Mouse (Mus musculus): ENCODE data around the gene Dpep1. TPM values are rescaled to one million over a fixed set of nuclear protein-coding genes. Genes with fewer than 3 reads are reported as not detected.

Gene Dpep1
- polyA plus RNA-seq, 1 experiment = 13.2 TPM

DNA sequence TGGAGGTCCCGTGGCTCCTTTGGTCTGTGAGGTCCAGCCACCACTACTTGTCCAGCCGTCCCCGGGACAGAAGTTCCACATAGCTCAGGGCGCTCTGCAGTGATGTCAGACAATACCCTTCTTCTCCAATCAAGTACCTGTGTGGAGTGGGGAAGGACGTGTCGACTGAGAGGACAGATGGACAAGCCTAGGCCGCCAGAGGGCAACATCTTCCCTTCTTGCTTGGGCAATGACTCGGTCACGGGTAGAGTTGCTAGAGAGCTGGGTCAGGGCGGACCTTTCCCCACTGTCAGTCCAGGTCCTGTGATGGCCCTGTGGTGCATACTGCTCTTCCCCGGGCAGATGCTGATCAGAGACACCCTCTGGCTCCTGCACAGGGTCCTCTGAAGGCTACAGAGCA is 57.0 kb downstream of the Dpep1 start:
- TF ChIP-seq CTCF (IDR thresholded peaks at IDR 0.05; ENCODE audit: borderline replicate concordance, control insufficient read depth, extremely low read depth, insufficient read depth, low read length, poor library complexity) = no peak
- TF ChIP-seq POLR2A (IDR thresholded peaks at IDR 0.05; ENCODE audit: control insufficient read depth, extremely low read depth, insufficient read depth, low read length, poor library complexity) = no peak
- DNase-seq = no peak
- Histone ChIP-seq H3K27me3 (ENCODE audit: control insufficient read depth, insufficient read depth, low read length) (no peaks in the 10 kb centered on the region), H3K4me1 (replicated peaks; ENCODE audit: control insufficient read depth, insufficient read depth, low read length) (no peaks in the 10 kb centered on the region), H3K4me3 (ENCODE audit: control insufficient read depth, insufficient read depth, low read length) (no peak overlapping the region), H3K27ac (ENCODE audit: control insufficient read depth, insufficient read depth, low read length) (no peak overlapping the region), H3K36me3 (ENCODE audit: control insufficient read depth, insufficient read depth, low read length) (peaks cover 19% of the 10 kb centered on the region)
- WGBS = 91% methylated on average over 11 of the region's 11 CpGs

DNA sequence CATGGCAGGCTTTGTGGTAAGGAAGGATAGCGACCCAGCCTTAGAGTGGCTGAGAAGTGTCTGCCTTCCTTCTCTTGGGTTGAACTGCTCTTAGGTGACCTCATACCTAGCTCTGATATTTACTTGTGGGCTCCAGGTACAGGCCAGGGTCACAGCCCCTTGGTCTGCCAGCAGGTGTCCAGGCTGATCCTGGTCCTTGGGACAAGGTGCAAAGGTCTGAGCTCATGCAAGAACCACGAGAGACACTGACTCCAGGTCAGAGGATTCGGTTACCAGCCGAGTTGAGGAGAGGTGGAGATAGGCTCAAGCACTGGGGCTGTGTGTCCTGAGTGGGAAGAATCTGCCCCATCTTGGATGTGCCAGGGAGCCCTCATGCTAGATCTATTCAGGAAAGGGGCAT is 58.3 kb downstream of the Dpep1 start:
- DNase-seq = no peak
- H3K4me1 ChIP-seq (replicated peaks; ENCODE audit: control insufficient read depth, insufficient read depth, low read length) = no peaks in the 10 kb centered on the region
- H3K4me3 ChIP-seq (ENCODE audit: control insufficient read depth, insufficient read depth, low read length) = no peak overlapping the region
- WGBS = 95% methylated on average over 4 of the region's 4 CpGs
- TF ChIP-seq CTCF (IDR thresholded peaks at IDR 0.05; ENCODE audit: borderline replicate concordance, control insufficient read depth, extremely low read depth, insufficient read depth, low read length, poor library complexity) = no peak
- no peak for TF ChIP-seq POLR2A (IDR thresholded peaks at IDR 0.05; ENCODE audit: control insufficient read depth, extremely low read depth, insufficient read depth, low read length, poor library complexity)
- no peaks in the 10 kb centered on the region for H3K27me3 ChIP-seq (ENCODE audit: control insufficient read depth, insufficient read depth, low read length)
- H3K36me3 ChIP-seq (ENCODE audit: control insufficient read depth, insufficient read depth, low read length) = peaks cover 22% of the 10 kb centered on the region
- no peak overlapping the region for H3K27ac ChIP-seq (ENCODE audit: control insufficient read depth, insufficient read depth, low read length)

DNA sequence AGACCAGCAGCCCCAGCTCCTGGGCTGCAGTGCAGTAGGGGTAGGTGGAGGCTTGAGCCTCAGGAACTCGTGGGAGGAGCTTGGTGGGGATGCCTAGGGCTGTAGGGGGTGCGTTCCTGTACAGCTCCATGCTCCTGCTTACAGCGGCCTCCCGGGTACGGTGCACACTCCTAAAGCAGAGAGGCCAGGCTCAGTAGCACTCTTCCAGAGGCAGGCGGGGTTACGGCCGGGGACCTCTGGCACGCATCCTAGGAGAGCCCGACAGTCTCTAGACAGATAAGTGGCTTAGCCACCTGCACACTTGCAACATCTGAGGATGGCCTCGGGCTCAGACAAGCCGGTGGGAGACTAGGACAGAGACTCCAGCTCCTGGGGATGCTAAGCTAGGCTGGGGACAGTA is 59.5 kb downstream of the Dpep1 start:
- Histone ChIP-seq H3K36me3 (ENCODE audit: control insufficient read depth, insufficient read depth, low read length) (peaks cover 22% of the 10 kb centered on the region), H3K4me3 (ENCODE audit: control insufficient read depth, insufficient read depth, low read length) (no peak overlapping the region), H3K4me1 (replicated peaks; ENCODE audit: control insufficient read depth, insufficient read depth, low read length) (no peaks in the 10 kb centered on the region), H3K27me3 (ENCODE audit: control insufficient read depth, insufficient read depth, low read length) (no peaks in the 10 kb centered on the region), H3K27ac (ENCODE audit: control insufficient read depth, insufficient read depth, low read length) (no peak overlapping the region)
- TF ChIP-seq CTCF (IDR thresholded peaks at IDR 0.05; ENCODE audit: borderline replicate concordance, control insufficient read depth, extremely low read depth, insufficient read depth, low read length, poor library complexity) (no peak), POLR2A (IDR thresholded peaks at IDR 0.05; ENCODE audit: control insufficient read depth, extremely low read depth, insufficient read depth, low read length, poor library complexity) (no peak)
- 95% methylated on average over 12 of the region's 12 CpGs for WGBS
- DNase-seq = no peak

DNA sequence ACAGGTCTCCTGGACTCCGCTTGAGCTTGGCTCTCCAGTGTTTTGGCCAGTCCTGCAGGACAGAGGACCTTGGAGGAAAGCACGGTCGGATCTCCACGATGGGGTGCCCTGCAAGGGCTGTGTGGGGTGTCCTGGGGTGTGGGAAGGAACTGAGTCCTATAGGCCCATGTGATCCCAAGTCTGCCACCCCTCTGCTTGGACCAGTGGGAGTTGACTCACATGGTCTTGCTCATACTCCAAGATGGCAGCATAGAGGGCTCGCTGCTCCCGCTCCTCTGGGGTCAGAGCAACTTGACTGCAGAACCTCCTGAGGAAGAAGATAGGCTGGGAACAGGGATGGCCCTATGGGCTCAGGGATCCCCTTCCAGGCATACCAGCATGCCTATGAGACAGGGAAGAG is 61.7 kb downstream of the Dpep1 start:
- H3K36me3 ChIP-seq (ENCODE audit: control insufficient read depth, insufficient read depth, low read length) = peaks cover 22% of the 10 kb centered on the region
- no peak for DNase-seq
- TF ChIP-seq CTCF (IDR thresholded peaks at IDR 0.05; ENCODE audit: borderline replicate concordance, control insufficient read depth, extremely low read depth, insufficient read depth, low read length, poor library complexity) = no peak
- TF ChIP-seq POLR2A (IDR thresholded peaks at IDR 0.05; ENCODE audit: control insufficient read depth, extremely low read depth, insufficient read depth, low read length, poor library complexity) = no peak
- no peaks in the 10 kb centered on the region for H3K4me1 ChIP-seq (replicated peaks; ENCODE audit: control insufficient read depth, insufficient read depth, low read length)
- H3K27me3 ChIP-seq (ENCODE audit: control insufficient read depth, insufficient read depth, low read length) = no peaks in the 10 kb centered on the region
- no peak overlapping the region for H3K27ac ChIP-seq (ENCODE audit: control insufficient read depth, insufficient read depth, low read length)
- 100% methylated on average over 6 of the region's 6 CpGs for WGBS
- no peak overlapping the region for H3K4me3 ChIP-seq (ENCODE audit: control insufficient read depth, insufficient read depth, low read length)

DNA sequence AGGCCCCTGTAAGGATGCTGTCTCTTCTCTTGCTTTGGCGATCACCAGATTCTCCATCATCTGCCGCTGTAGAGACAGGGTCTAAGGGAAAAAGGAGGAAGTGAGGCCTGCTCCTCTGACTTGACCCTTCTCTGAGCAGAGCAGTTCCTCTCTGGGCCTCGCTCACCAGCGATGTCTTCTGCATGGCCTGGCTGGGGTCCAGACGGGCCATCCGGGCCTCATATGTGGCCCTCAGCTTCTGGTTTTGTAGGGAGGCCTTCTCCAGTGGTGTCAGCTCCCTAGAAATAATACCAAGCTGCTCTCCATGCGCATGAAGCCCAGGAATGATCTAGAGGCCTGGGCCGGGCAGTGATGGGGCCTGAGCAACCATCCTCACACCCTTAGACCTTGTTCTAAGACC is 62.6 kb downstream of the Dpep1 start:
- no peak for DNase-seq
- 81% methylated on average over 8 of the region's 8 CpGs for WGBS

DNA sequence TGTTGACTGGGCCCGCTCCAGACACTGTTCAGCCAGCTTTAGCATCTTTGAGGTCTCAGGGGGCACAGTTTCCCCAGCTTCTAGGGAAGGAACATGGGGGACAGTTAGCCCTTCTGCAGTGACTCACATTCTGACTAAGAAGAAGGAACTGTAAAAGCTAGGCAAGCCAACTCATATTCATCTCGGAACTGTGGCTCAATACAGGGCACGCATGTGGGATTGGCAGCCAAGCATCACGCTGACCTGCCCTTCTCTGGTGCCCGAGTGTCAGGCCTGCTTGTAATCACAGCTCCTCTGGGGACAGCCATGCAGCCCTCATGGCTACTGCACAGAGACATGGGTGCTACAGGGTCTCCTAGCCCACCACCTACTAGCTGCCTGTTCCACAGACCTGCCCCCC is 64.9 kb downstream of the Dpep1 start:
- no peak overlapping the region for H3K4me3 ChIP-seq (ENCODE audit: control insufficient read depth, insufficient read depth, low read length)
- peaks cover 19% of the 10 kb centered on the region for H3K36me3 ChIP-seq (ENCODE audit: control insufficient read depth, insufficient read depth, low read length)
- H3K4me1 ChIP-seq (replicated peaks; ENCODE audit: control insufficient read depth, insufficient read depth, low read length) = peaks cover 15% of the 10 kb centered on the region
- no peak for TF ChIP-seq CTCF (IDR thresholded peaks at IDR 0.05; ENCODE audit: borderline replicate concordance, control insufficient read depth, extremely low read depth, insufficient read depth, low read length, poor library complexity)
- TF ChIP-seq POLR2A (IDR thresholded peaks at IDR 0.05; ENCODE audit: control insufficient read depth, extremely low read depth, insufficient read depth, low read length, poor library complexity) = no peak
- no peak for DNase-seq
- 96% methylated on average over 5 of the region's 5 CpGs for WGBS
- no peaks in the 10 kb centered on the region for H3K27me3 ChIP-seq (ENCODE audit: control insufficient read depth, insufficient read depth, low read length)
- no peak overlapping the region for H3K27ac ChIP-seq (ENCODE audit: control insufficient read depth, insufficient read depth, low read length)

More for the DNA sequence above, 62.6 kb downstream of the Dpep1 start:
- TF ChIP-seq POLR2A (IDR thresholded peaks at IDR 0.05; ENCODE audit: control insufficient read depth, extremely low read depth, insufficient read depth, low read length, poor library complexity) (no peak), CTCF (IDR thresholded peaks at IDR 0.05; ENCODE audit: borderline replicate concordance, control insufficient read depth, extremely low read depth, insufficient read depth, low read length, poor library complexity) (no peak)
- Histone ChIP-seq H3K27me3 (ENCODE audit: control insufficient read depth, insufficient read depth, low read length) (no peaks in the 10 kb centered on the region), H3K27ac (ENCODE audit: control insufficient read depth, insufficient read depth, low read length) (no peak overlapping the region), H3K4me3 (ENCODE audit: control insufficient read depth, insufficient read depth, low read length) (no peak overlapping the region), H3K36me3 (ENCODE audit: control insufficient read depth, insufficient read depth, low read length) (peaks cover 22% of the 10 kb centered on the region), H3K4me1 (replicated peaks; ENCODE audit: control insufficient read depth, insufficient read depth, low read length) (peaks cover 5% of the 10 kb centered on the region)

Other genes with a start within 250 kb of the Dpep1 start
- 118 and 145 TPM in 2 replicates for gene Ankrd11, start 144.0 kb upstream of the Dpep1 start, polyA plus RNA-seq (2012; rRNA removed)
- 126 and 145 TPM in 2 replicates for gene Spg7, start 123.3 kb upstream of the Dpep1 start, polyA plus RNA-seq (2012; rRNA removed)
- gene Rpl13, start 83.9 kb upstream of the Dpep1 start, polyA plus RNA-seq (2012; rRNA removed) = 3,303 and 3,543 TPM in 2 replicates
- gene Cpne7, start 68.9 kb upstream of the Dpep1 start, polyA plus RNA-seq (2012; rRNA removed) = 2.1 and 3.1 TPM in 2 replicates
- 12.4 and 17.5 TPM in 2 replicates for gene Sult5a1, start 27.9 kb upstream of the Dpep1 start, polyA plus RNA-seq (2012; rRNA removed)
- gene Chmp1a, start 26.5 kb downstream of the Dpep1 start, polyA plus RNA-seq (2012; rRNA removed) = 122 and 128 TPM in 2 replicates
- 0.66 and 1.1 TPM in 2 replicates for gene Spata33, start 26.6 kb downstream of the Dpep1 start, polyA plus RNA-seq (2012; rRNA removed)
- 63.4 and 70.8 TPM in 2 replicates for gene Cdk10, start 38.6 kb downstream of the Dpep1 start, polyA plus RNA-seq (2012; rRNA removed)
- 27.6 and 34.0 TPM in 2 replicates for gene Spata2l, start 50.0 kb downstream of the Dpep1 start, polyA plus RNA-seq (2012; rRNA removed)
- 75.5 and 82.4 TPM in 2 replicates for gene Zfp276, start 68.0 kb downstream of the Dpep1 start, polyA plus RNA-seq (2012; rRNA removed)
- 151 and 152 TPM in 2 replicates for gene Vps9d1, start 68.1 kb downstream of the Dpep1 start, polyA plus RNA-seq (2012; rRNA removed)
- 84.5 and 97.2 TPM in 2 replicates for gene Fanca, start 132.3 kb downstream of the Dpep1 start, polyA plus RNA-seq (2012; rRNA removed)
- 2.1 and 2.5 TPM in 2 replicates for gene Spire2, start 146.5 kb downstream of the Dpep1 start, polyA plus RNA-seq (2012; rRNA removed)
- gene Tcf25, start 187.5 kb downstream of the Dpep1 start, polyA plus RNA-seq (2012; rRNA removed) = 256 and 261 TPM in 2 replicates
- gene Mc1r, start 220.9 kb downstream of the Dpep1 start, polyA plus RNA-seq (2012; rRNA removed) = 0.34 and 0.46 TPM in 2 replicates
- 19.4 and 31.5 TPM in 2 replicates for gene Tubb3, start 225.2 kb downstream of the Dpep1 start, polyA plus RNA-seq (2012; rRNA removed)
- 31.1 and 32.6 TPM in 2 replicates for gene Def8, start 237.3 kb downstream of the Dpep1 start, polyA plus RNA-seq (2012; rRNA removed)

All from thymus, adult 2 months (tissue).